In the genomic region with DNA sequence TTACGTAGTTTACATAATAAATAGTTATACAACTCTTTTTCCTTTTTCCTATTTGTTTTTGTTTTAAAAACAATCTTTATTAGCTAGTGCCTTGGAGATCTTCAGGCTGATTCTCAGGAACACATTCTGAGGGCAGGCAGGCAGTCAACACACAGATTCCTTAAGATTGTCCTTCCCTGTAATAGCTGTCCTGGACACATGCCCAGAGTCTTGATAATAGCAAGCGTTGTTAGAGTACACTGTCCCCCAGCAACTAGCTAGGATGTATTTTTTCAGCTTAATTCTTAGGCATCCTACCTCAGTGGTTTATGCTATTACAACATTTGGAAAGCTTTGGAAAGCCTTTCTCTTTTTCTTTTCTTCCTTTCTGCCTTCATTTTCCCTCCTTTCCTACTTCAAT, we compare ENCODE assay signal across 21 mouse cellular contexts. TPM values are rescaled to one million over a fixed set of nuclear protein-coding genes. Genes with fewer than 3 reads are reported as not detected.
DNase-seq lines count a peak whose midpoint lies in the region; ATAC-seq lines count a peak whose summit lies in the region.
"Had no signal": no experiment of that assay in that cellular context is flagged by ENCODE, and none has a peak within 500 bp of the region (broad histone marks: within the 10 kb centered on the region; RNA-seq: fewer than 3 reads in every experiment).

No protein-coding gene starts in this region.

- H3K27me3 ChIP-seq in lung, embryonic 16.5 days (ENCODE audit: control insufficient read depth, insufficient read depth, low read depth, low read length) = no peaks in the 10 kb centered on the region
- H3K27me3 ChIP-seq: embryonic facial prominence, embryonic 13.5 days; heart, embryonic 13.5 days; liver, embryonic 13.5 days; midbrain, embryonic 12.5 days; neural tube, embryonic 12.5 days had no signal

- 55% methylated on average over 2 of the region's 2 CpGs for WGBS in lung, embryonic 16.5 days

- no peak overlapping the region for H3K4me2 ChIP-seq in lung, embryonic 16.5 days (ENCODE audit: low read depth, low read length)
- H3K4me2 ChIP-seq: embryonic facial prominence, embryonic 13.5 days; heart, embryonic 13.5 days; liver, embryonic 13.5 days; midbrain, embryonic 12.5 days; neural tube, embryonic 12.5 days had no signal

- H3K4me1 ChIP-seq in lung, embryonic 16.5 days (replicated peaks; ENCODE audit: control insufficient read depth, insufficient read depth, low read length) = 0 out of 2 replicates have a peak, but pooled peaks cover 2% of the 10 kb centered on the region
- H3K4me1 ChIP-seq: hindbrain, embryonic 10.5 days; liver, embryonic 13.5 days; midbrain, embryonic 12.5 days; neural tube, embryonic 12.5 days had no signal

- no peak overlapping the region for H3K4me3 ChIP-seq in lung, embryonic 16.5 days (ENCODE audit: low read length)
- H3K4me3 ChIP-seq: embryonic facial prominence, embryonic 13.5 days; heart, embryonic 13.5 days; hindbrain, embryonic 10.5 days; liver, embryonic 13.5 days; midbrain, embryonic 12.5 days; neural tube, embryonic 12.5 days had no signal

- H3K36me3 ChIP-seq in lung, embryonic 16.5 days (ENCODE audit: control insufficient read depth, insufficient read depth, low read length) = no peaks in the 10 kb centered on the region
- H3K36me3 ChIP-seq: hindbrain, embryonic 10.5 days; liver, embryonic 13.5 days; midbrain, embryonic 12.5 days; neural tube, embryonic 12.5 days had no signal

- ATAC-seq in lung, embryonic 16.5 days (ENCODE audit: low read depth) = peak; percentile 89
- ATAC-seq: CD4-positive, CD25-positive, alpha-beta regulatory T cell, adult 4 months; forebrain, postnatal 0 days; hindbrain, postnatal 0 days; intestine, postnatal 0 days had no signal

- no peaks in the 10 kb centered on the region for H3K9me3 ChIP-seq in lung, embryonic 16.5 days (ENCODE audit: control insufficient read depth, low read length)
- H3K9me3 ChIP-seq: embryonic facial prominence, embryonic 13.5 days; heart, embryonic 13.5 days; hindbrain, embryonic 10.5 days; liver, embryonic 13.5 days; midbrain, embryonic 12.5 days; neural tube, embryonic 12.5 days had no signal

- 0 out of 2 replicates have a peak overlapping the region, but pooled peaks have one; percentile 43 for H3K27ac ChIP-seq in lung, embryonic 16.5 days (ENCODE audit: low read length)
- H3K27ac ChIP-seq: embryonic facial prominence, embryonic 13.5 days; heart, embryonic 13.5 days; hindbrain, embryonic 10.5 days; hindbrain, postnatal 0 days; liver, embryonic 13.5 days; midbrain, embryonic 12.5 days; neural tube, embryonic 12.5 days had no signal

- H3K9ac ChIP-seq in lung, embryonic 16.5 days (ENCODE audit: low read length) = no peak overlapping the region
- H3K9ac ChIP-seq: embryonic facial prominence, embryonic 13.5 days; forebrain, postnatal 0 days; heart, embryonic 13.5 days; liver, embryonic 13.5 days; midbrain, embryonic 12.5 days; neural tube, embryonic 12.5 days had no signal

- DNase-seq in cerebellum, postnatal 10 days = peak; percentile 6 to 31
- DNase-seq in cerebellum, adult 8-10 months = no peak
- DNase-seq in heart, postnatal 4 days = peak; percentile 17
- DNase-seq in heart, adult 8-10 months (ENCODE audit: low spot score) = no peak
- no peak for DNase-seq in lung, postnatal 25 days (ENCODE audit: low spot score)
- peak; percentile 16 for DNase-seq in brain, adult 2 months (ENCODE audit: low read depth, low spot score)
- no peak for DNase-seq in thymus, postnatal 14 days
- DNase-seq: adrenal gland, postnatal 25 days; cerebellum, adult 2 months; forebrain, postnatal 0 days; liver, embryonic 13.5 days; thymus, postnatal 36 days had no signal

RNA-seq across cellular contexts. Expression of a gene that starts 58.1 kb away (rescaled TPM):
- 10 to 100 TPM; 18.3 to 21.0 TPM for total RNA-seq in heart, postnatal 4 days (2021)
- total RNA-seq in heart, adult 8-10 months (2022) = 10 to 100 TPM; 14.0 to 19.0 (median 15.3) TPM
- polyA plus RNA-seq in lung, embryonic 16.5 days (2015; fragmentation: Nextera tagmentation; extraction: Ambion mirVana) = 74.4 and 79.7 TPM in 2 replicates

Comparison
In these comparisons a context has a peak if more than half of its experiments do, and no peak if none do; other contexts are left out.
1. DNase-seq: peak in cerebellum, postnatal 10 days (2 of 2), heart, postnatal 4 days (single experiment) and brain, adult 2 months (single experiment); none in cerebellum, adult 8-10 months (single experiment), heart, adult 8-10 months (single experiment), lung, postnatal 25 days (single experiment) and thymus, postnatal 14 days (single experiment).